Mouse (Mus musculus) mature B cell (primary cell): ENCODE results near the gene Gm21083.
"Not testable (repeated sequence)": the region's sequence is repeated elsewhere in the genome, so short reads cannot be mapped to it uniquely, and the experiment has no call there.

Experiments used
- in situ Hi-C: fragments of 300-500 bp; cut with MboI; formaldehyde crosslinking; loops from 2 replicates; pipeline ENCODE4 v1.14.3; 2019

Gene Gm21083

GRCm38 (mm10) chr5:15628136-15628535 is 51.0 kb downstream of the Gm21083 start:
- in situ Hi-C loops, result not testable (repeated sequence)

- in situ Hi-C loops, result not testable (repeated sequence)
These were observed 52.9 kb downstream of the Gm21083 start for GRCm38 (mm10) chr5:15630068-15630467.
